Mouse (Mus musculus) cerebellum, postnatal 10 days (tissue): ENCODE results near the gene Sdhaf3.
A peak's percentile ranks its signal among the peaks of the same experiment; 100 is the strongest.

Experiments used
- DNase-seq, 2 experiments: peaks; one replicate each; pipeline ENCODE4 v3.0.0; 2021; ENCODE audit warnings: mixed read lengths in 2 of 2

The Sdhaf3 gene

DNA sequence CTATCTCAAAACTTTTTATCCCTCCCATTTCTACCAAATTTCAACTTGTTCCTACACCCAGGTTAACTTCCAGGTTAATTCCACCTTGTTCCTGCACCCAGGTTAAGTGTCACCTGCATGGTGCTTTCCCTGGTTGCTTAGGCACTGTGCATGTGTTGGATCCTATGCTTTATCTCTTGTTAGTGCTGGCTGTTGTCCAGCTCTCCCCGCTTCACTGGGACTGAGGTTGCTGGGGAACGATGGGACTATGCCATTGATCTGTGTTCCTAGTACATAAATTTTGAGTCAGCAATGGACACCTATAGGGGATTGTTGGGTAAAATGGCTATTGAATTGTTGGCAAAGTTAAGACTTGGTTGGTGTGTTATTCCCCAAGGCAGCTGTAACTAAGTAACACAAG lies 113.7 kb downstream of the Sdhaf3 start:
- peak; percentile 1 to 3 for DNase-seq

DNA sequence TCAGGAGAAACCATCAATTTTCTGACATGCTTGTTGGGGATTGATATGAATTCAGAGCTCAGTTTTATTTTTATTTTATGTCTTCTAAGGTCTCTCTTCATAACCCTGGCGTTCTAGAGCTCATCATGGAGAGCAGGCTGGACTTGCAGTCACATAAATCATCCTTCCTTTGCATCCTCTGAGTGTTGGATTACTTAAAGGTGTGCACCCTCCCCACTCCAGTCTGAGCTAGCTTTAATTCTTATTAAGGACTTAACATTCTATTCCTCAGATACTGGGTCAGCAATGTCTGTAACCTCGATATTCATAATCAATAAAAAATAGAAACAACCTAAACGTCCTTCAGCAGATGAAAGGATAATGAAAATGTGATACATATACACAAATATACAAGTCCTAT lies 126.2 kb downstream of the Sdhaf3 start:
- no peak for DNase-seq

GRCm38 (mm10) chr6:7082467-7083259 lies 126.9 kb downstream of the Sdhaf3 start:
- DNase-seq = no peak

DNA sequence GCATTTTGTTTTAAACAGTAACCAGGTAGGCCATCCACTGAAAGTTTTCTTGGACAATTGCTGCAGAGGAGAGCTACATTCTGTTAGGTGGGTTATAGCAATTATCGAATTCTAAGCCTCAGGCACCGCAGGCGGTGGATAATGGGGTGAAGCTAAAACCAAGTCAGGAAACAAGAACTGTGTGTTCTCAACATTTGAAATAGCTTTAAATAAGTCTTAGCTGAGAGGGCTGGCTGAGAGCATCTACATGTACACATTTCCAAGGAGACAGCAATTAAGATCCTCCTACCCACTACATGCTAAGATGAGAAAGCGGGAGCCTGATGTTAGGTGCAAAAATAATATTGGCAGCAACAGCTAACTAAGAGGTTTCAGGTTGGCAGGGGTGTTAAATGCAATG lies 127.9 kb downstream of the Sdhaf3 start:
- no peak for DNase-seq

- peak in 1 of 2 experiments; percentile 3 for DNase-seq
Measured at GRCm38 (mm10) chr6:7084370-7084769, 128.6 kb downstream of the Sdhaf3 start.

GRCm38 (mm10) chr6:7085506-7085905 lies 129.7 kb downstream of the Sdhaf3 start:
- peak in 1 of 2 experiments; percentile 1 for DNase-seq

DNA sequence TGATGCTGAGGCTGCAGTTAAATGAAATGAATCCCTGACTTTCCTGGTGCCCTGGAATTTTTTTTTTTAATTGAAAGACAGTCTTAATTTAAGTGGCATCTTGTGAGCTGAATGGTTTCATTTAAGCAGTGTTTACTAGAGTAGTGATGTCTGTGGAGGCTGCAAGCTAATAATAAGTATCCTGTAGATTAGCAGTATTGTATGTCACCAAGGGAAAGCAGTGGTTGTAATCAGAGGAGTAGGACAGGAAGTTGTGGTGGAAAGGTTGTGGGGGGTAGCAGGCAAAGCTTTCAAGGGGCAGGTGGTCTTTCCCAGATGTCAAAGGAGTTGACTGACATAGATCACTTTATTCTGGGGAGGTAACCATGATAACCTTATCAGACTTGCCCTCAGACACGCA lies 136.3 kb downstream of the Sdhaf3 start:
- no peak for DNase-seq
